Mouse (Mus musculus) layer of hippocampus, adult 2 months (tissue): Measurements from ENCODE around the gene Ugt2b5. TPM values are rescaled to one million over a fixed set of nuclear protein-coding genes. Genes with fewer than 3 reads are reported as not detected.
"Not testable (repeated sequence)": the region's sequence is repeated elsewhere in the genome, so short reads cannot be mapped to it uniquely, and the experiment has no call there.

Source experiments
- DNase-seq, 2 experiments: peaks; one replicate each; pipeline ENCODE4 v3.0.0; 2022; ENCODE audit warnings: low spot score in 2 of 2
- H3K27ac ChIP-seq: fragments of 200-600 bp; 2 replicates; pipeline ENCODE4 v1.8.1; 2022
- H3K4me3 ChIP-seq: fragments of 200-600 bp; 2 replicates; pipeline ENCODE4 v1.8.1; 2022; ENCODE audit warnings: mild to moderate bottlenecking
- CTCF ChIP-seq: fragments of 200-600 bp; conservative IDR thresholded peaks from 2 replicates; pipeline ENCODE4 v1.8.1; 2022; ENCODE audit warnings: antibody characterized with exemption, mild to moderate bottlenecking, moderate library complexity
- long read RNA-seq, 2 experiments: library from polyadenylated mRNA; stranded (forward); transcript quantifications; one replicate each; pipeline ENCODE4 v2.0.0; 2021; ENCODE audit warnings: borderline mapping rate in 2 of 2
- total RNA-seq, 2 experiments: library from RNA; stranded (reverse); gene quantifications; 2 replicates each; pipeline ENCODE4 v1.2.3; 2021

Ugt2b5 gene
- total RNA-seq = not detected
- long read RNA-seq, experiment 1 = 0 reads
- long read RNA-seq, experiment 2 = 0 reads

DNA sequence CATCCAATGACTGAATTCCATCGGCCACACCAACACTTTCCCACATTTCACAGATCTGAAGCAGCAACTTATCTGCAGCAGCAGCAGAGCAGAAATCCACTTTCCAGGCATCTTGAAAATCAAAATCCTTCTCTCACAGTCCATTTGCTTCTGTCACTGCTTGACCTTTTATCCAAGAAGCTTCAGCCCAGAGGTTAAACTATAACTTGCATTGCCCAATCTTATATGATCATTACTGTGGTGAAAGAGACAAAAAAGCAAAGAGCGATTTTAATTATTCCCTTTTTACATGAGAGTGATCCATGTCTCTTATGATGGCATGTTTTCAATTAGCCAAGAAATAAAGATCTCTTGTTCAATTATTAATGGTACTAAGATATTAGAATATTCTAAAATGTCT, at the start of gene Ugt2b5:
Gene Ugt2b5 (minus strand): TSS at position 123 of the 400 bp plus-strand sequence.
- H3K27ac ChIP-seq, DNase-seq, H3K4me3 ChIP-seq: not testable (repeated sequence)

DNA sequence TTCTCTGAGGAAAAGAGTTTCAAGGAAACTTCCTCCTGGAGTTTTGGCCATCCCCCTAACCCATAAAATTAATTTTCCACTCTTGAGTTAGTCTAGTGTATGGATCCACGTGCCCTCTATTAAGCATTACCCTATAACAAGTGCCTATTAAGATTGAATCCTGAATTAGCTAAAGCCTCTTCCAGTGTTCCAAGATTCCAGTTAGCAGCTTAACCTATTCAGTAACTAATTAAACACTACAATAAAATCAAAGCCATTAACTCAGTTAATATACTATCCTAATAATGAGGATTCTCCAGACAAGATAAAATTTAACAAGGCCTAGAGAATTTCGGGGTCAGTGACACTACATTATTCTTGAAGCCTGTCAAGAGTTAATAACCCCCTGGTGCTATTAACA, 35.7 kb upstream of the Ugt2b5 start:
- DNase-seq, H3K27ac ChIP-seq, H3K4me3 ChIP-seq: not testable (repeated sequence)

DNA sequence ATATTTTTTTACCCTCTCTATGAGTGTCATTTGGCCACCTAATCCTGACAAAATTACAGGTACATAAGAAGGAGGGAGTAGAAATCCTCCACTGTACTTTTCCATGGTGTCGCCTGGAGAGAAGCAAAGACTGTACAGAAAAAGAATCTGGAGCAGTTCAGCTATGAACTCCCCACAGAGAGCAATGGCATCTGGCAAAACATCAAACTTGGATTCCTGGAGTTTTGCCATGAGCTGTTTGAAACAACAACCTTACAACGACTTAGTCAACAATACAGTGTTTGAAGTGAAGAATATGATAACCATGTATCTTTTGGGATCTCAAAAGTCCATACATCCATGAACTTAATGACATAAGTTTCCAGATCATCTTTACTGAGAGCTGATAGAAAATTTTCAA, 34.6 kb upstream of the Ugt2b5 start:
- no peak for TF ChIP-seq CTCF
- Histone ChIP-seq H3K27ac (no peak overlapping the region), H3K4me3 (no peak overlapping the region)
- DNase-seq = no peak

DNA sequence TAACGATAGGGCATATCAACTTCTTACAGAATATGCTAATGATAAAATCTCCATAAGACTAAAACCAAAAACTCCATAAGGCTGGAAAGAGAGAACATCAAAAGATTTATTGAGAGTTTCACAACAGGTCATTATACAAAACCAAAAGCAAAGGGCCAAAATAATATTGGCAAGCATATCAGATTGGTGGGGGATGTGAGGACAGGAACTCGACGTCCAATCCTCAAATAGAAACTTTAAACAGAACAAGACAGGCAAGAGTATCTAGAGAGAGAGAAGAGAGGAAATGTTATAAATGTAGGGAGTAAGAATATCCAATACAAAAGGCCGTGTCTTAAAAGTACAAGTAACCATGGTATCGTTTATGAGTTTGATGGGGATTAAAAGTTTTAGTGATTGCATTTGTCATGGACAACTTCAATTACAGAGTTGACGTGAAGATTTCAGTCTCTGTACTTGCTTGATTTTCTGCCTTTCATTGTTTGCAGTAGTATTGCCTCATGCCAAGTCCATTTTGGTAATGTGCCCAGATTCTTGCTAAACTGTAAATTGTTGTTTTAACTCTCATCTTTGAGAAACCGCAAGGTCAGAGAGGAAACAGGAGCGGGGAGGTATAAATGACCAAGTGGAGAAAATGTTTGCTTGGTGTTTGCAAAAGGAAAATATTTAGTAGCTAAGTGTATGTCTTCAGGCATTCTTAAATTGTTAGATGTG, 7.8 kb upstream of the Ugt2b5 start:
- no peak for DNase-seq
- TF ChIP-seq CTCF = no peak

DNA sequence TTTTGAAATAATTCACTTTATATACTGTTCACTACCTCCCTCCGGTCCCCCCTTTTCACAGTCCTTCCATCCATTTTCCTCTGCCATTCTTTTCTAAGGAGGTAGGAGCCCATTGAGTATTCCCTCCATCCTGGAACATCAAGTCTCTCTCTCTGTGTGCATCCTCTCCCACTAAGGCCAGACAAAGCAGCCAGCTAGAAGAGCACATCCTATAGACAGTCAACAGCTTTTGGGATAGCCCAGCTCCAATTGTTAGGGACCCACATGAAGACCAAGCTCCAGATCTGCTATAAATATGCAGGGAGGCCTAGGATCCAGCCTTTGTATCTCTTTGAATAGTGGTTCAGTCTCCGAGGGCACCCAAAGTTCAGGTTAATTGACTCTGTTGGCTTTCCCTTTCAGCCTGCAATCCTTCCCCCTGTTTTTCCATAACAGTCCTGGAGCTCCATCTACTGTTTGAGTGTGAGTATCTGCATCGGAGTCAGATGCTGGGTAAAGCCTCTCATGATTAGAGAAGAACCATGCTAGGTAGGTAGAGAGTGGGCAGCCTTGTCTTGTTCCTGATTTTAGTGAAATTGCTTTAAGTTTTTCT, 2.8 kb upstream of the Ugt2b5 start:
- no peak overlapping the region for H3K27ac ChIP-seq
- DNase-seq = peak; percentile 33 to 51
- H3K4me3 ChIP-seq = no peak overlapping the region
- TF ChIP-seq CTCF = peak; percentile 86

More for the DNA sequence above, 7.8 kb upstream of the Ugt2b5 start:
- H3K27ac ChIP-seq = no peak overlapping the region
- H3K4me3 ChIP-seq = no peak overlapping the region

DNA sequence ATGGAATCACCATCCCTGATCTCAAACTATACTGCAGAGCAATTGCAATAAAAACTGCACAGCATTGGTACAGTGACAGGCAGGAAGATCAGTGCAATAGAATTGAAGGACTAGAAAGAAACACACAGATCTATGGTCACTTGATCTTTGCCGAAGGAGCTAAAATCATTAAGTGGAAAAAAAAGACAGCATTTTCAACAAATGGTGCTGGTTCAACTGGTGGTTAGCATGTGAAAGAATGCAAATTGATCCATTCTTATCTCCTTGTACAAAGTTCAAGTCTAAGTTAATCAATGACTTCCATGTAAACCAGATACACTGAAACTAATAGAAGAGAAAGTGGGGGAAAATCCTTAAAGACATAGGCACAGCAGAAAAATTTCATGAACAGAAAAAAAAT, 36.4 kb downstream of the Ugt2b5 start:
- DNase-seq, H3K27ac ChIP-seq, H3K4me3 ChIP-seq: not testable (repeated sequence)

DNA sequence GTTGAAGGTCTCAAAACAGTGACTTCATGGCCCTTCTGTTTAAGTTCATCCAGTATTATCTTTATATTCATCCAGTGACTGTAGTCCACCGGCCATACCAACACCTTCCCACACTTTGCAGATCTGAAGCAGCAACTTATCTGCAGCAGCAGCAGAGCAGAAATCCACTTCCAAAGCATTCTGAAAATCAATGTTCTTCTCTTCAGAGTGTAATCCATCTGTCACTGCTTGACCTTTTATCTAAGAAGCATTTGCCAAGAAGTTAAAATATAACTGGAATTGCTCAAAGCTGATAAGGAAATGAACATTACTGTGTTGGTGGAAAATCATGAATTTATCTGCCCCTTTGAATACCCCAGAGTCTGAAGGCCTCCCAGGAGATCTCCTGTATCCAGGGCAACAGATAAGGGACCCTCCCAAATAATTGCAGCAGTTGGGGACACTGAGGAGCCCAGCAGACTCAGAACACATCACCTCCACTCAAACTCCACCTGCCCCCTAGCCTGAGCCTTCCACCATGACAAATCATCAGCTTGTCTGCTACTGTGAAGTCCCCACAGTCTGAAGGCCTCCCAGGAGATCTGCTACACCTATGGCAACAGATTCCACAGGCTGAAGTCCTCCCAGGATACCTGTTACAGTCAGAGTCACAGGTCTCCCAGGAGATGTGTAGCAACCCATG, 47.6 kb downstream of the Ugt2b5 start, which contains the start of gene Ugt2b36:
Gene Ugt2b36 (minus strand): TSS at position 210 of the 682 bp plus-strand sequence.
- Histone ChIP-seq H3K4me3 (no peak within 1 kb of the TSS), H3K27ac (no peak within 1 kb of the TSS)
- DNase-seq = no peak
- no peak for TF ChIP-seq CTCF

DNA sequence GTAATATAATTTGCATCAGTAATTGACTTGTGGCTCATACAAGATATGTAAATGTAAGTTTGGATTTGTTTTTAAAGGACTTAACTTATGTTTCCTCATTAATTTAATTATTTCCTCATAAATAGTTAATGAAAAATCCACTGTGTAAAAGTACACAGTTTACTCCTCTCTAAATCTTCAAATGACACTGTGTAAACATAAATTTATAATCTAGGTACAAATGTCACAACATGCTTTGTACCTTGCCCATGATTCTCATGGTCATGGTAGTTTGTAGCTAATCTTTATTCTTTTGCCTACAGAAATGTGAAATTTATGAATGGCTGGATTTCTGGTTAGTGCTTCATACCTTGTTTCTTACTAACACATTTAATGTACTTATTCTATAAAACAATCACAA, 49.0 kb downstream of the Ugt2b5 start:
- no peak for TF ChIP-seq CTCF
- H3K27ac ChIP-seq = no peak overlapping the region
- H3K4me3 ChIP-seq = no peak overlapping the region
- no peak for DNase-seq

DNA sequence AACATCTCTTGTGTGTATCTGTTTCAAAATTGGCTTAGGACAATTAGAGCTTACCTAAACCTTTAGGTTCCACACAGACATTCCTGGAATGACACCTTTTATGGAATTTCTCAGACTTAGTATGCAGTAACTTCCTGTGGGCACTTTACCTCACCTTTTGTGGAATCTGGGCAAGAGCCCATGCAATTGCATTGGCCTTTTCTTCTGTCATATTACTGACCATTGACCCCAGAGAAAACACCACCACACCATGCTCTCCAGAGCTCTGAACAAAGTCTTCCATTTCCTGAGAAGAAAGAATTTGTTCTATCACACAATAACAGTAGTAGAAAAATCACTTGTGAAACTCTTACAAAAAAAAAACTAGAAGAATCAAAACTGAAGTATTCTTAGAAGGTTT, 50.9 kb downstream of the Ugt2b5 start:
- DNase-seq = no peak
- no peak for TF ChIP-seq CTCF
- Histone ChIP-seq H3K27ac (no peak overlapping the region), H3K4me3 (no peak overlapping the region)

DNA sequence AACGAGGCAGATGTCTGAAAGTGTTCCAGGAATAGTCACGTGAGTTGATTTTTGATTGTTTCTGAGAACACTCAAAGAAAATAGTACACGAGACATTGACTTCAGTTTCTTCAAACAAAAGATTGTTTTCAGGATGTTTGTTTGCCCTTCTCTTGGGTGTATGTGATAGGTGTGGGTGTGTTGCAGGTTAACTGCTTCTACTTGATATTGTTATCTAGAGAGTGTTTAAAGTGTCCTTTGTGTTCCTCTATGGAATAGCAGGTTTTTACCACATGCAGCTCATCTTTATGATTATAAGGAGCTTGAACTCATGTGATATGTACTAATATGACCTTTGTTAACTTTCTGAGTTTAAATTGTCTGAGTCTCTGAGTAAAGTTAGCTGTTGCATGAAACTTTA, 53.8 kb downstream of the Ugt2b5 start:
- no peak overlapping the region for H3K27ac ChIP-seq
- H3K4me3 ChIP-seq = no peak overlapping the region
- no peak for DNase-seq
- no peak for TF ChIP-seq CTCF

Other genes with a start within 250 kb of the Ugt2b5 start
- not detected for gene Ugt2b34, start 233.4 kb downstream of the Ugt2b5 start, total RNA-seq
- gene Ugt2b1, start 213.8 kb downstream of the Ugt2b5 start, total RNA-seq = not detected
- not detected for gene Ugt2b35, start 139.5 kb downstream of the Ugt2b5 start, total RNA-seq
- not detected for gene Ugt2b36, start 47.8 kb downstream of the Ugt2b5 start, total RNA-seq
- gene Ugt2b37, start 114.5 kb upstream of the Ugt2b5 start, total RNA-seq = not detected
- not detected for gene Ugt2a3, start 196.9 kb upstream of the Ugt2b5 start, total RNA-seq